Mouse (Mus musculus) thymus, postnatal 10 days (tissue): ENCODE data around the gene Tmed10.
A peak's percentile ranks its signal among the peaks of the same experiment; 100 is the strongest.

Experiments
- DNase-seq, 2 experiments: peaks; one replicate each; pipeline ENCODE4 v3.0.0; 2021; ENCODE audit warnings: low spot score in 2 of 2

The Tmed10 gene

DNA sequence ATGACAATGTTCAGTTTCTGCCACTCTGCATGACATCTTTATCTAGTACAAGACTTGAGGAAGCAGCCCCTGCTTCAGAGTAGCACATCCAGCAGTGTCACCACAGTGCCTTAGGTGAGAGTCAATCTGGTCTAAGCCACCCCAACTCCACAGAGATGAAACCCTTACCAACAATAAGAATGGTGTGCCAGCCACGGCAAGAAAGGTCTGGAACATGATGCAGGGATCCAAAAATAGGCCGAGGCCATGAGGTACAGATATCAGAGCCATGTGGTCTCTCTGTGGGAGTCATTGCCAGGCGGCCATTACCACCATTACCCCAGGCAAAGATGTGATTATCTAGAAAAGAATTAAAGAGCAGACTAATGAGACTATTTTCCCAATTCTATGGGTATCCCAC lies 66.0 kb downstream of the Tmed10 start:
- DNase-seq, result no peak

DNA sequence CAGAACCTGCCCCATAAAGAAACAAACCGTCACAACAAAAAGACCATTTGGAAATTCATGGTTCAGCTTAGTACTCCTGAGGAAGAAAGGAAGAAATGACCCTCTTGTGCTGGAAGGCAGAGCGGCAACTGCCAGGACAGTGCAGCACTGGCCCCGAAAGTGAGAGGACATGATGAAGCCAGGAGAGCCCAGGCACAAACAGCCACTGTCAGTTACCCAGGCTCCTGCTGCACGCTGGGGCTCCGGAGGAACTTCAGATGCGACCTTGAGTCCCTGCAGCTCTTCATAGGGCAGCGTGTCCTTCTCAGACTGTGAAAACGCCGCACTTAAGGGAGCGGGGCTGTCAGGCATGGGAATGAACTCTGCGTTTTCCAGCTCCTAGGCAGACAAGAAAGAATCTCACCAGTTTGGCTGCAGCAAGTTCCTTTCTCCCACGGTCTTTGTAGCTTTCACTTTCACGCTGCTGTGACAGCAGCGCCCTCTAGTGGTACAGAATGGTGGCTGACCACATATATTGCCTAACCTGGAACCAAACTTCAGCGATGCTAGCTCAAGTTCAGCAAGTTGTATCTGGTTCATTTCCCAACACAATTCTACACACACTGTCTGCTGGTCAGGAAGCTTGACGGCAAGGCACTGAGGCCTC lies 69.3 kb downstream of the Tmed10 start:
- peak; percentile 56 to 83 for DNase-seq

DNA sequence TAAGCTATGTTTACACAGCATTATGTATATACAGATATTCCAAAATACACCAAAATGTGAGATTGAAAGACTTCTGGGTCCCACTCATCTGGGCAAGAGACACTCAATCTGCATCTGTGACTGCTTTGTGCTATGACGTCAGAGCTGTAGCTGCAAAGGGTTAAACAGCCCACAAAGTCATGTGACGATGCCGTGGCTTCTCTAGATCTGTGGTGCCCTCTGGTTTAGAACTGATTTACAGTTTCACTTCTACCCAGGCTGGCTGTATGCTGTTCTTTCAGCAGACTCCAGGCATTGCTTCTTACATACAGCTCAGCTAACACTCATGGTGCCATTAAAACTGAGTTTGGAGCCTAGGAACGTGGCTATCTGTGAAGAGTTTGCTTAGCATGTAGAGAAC lies 69.9 kb downstream of the Tmed10 start:
- DNase-seq, result peak in 1 of 2 experiments; percentile 14

DNA sequence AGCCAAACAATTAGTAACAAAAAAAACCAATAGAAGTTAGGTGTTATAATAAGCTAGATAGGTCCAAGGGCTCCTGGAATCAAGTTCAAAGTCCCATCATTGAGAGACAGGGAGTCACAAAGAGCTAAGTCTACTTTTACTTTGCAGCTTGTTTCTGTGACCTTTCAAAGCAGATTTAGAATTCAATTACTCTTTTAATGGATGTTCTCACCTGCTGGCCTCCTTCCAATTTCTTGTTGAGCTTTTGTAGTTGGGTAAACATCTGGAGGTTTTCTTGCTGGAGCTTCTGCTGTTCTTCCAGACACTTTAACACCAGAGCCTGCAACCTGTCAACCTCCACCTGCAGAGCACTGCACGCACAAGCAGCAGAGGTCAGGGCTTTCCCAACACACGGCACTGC lies 71.4 kb downstream of the Tmed10 start:
- no peak for DNase-seq

DNA sequence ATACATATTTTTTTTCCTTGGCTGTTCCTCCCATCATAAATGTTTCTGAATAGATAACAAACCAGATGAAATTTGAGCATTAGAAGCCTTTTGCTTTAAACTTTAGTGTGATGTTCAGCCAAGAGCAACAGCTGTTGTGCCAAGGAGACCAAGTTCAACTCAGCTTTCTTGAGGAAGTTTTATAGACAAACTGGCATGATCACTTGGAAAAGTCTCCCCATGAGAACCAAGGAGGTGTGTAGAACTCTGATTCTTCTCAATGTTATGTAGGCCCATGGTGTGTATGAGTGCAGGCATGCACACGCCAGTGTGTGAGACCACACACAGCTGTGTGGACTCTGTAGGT lies 75.8 kb downstream of the Tmed10 start:
- DNase-seq, result no peak

DNA sequence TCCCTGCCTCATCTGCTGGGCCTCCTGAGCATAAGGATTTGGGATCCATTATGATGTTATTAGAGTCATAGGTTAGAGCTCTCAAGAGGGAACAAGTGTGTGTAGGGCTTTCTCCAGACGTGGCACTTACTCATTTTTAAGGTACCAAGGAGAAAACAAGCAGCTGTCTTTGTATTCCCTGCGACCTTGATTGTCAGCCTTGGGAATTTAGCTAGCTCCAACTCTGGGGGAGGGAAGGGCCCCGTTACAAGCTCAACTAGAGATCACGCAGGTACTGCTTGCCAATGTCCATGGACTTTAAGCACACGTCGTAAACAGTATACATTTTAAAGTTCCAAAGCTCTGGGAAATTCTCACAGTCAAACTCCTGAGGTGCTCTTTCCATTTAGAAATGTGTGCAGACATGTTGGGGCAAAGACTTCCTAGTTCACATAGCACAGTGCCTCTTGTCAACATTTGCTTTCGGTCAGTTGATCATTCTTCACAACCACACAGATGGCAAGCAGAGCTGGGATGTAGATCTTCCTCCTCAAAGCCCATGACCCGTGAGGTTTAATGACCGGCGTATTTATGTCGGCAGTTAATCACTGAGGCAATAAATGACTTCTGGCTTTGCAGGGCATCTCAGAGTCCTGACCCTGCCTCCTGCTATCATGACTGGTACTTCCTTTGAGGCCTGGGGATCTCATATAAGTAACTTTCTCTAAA lies 76.4 kb downstream of the Tmed10 start:
- no peak for DNase-seq

DNA sequence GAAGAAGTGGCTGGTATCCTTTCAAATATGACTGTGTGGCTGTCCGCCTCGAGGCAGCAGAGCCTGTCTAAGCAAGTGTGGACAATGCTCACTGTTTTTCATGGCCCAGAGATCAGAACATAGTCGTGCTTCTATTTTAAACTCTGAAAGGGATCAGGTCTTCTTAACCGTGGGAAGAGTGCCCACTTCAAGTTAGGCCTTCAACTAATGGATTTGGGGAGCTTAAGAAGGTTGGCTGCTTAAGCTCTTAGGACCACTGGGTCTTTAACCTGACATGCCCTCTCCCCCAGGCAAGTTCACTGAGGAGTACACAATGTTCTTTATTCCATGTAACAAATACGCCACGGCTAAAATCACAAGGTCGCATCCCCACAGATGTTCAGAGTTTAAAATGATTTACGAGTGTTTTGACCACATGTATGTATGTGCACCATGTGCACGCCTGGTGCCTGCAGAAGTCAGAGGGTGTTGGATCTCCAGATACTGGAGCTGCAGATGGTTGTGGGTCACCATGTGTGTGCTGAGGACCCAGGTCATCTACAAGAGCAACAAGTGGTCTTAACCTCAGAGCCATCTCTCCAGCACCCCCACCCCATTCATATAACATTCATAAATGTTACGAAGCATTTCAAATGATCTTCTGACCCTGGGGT lies 77.2 kb downstream of the Tmed10 start:
- DNase-seq, result no peak

DNA sequence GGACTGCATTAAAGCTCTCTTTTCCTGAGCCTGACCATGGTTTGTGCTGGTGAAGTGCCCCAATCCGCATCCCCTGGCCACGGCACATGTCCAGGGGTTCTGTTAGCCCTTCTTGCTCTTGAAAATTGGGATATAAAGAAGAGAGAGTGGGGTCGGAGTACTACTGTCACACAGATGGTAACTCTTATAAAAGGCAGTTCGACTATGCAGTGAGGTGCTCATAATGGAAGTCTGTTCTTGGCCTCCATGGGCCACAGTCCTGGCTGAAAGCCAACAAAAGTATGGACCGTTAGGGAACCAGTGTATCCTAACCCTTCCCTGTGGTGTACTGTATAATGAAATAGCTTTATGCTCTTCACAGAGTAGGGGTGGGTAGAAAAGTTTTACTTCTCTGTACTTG lies 77.7 kb downstream of the Tmed10 start:
- no peak for DNase-seq

DNA sequence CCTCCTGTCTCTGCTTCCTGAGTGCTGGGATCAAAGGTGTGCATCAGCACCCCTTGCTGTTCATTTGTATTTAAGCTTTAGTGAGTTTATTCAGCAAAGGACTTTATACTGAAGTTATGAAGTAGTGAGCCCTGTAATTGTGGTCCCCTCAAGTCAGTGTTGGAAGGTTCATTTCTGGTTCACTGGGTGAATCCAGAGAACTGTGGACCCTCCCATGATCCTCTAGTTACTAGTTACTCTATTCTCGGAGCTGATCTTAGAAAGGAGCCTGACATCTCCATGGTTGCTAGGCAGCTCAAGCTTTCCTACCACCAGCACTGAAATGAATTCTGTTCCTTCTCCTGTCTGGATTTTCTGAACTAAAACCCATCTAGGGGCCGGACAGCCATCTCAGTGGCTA lies 79.1 kb downstream of the Tmed10 start:
- no peak for DNase-seq

DNA sequence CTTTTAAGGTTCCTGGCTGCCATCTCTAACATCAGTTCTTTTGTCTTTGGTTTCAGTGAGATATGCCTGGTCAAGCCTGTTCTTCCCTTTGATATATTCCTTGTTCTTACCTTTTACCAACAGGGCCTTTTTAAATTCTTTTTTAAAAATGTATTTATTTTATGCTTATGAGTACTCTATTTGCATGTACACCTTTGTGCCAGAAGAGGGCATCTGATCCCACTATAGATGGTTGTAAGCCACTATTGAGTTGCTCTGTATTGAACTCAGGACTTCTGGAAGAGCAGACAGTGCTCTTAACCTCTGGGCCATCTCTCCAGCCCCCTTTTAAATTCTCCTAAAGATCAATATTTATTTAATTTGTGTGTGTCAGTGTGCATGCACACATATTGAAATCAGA lies 81.7 kb downstream of the Tmed10 start:
- no peak for DNase-seq

DNA sequence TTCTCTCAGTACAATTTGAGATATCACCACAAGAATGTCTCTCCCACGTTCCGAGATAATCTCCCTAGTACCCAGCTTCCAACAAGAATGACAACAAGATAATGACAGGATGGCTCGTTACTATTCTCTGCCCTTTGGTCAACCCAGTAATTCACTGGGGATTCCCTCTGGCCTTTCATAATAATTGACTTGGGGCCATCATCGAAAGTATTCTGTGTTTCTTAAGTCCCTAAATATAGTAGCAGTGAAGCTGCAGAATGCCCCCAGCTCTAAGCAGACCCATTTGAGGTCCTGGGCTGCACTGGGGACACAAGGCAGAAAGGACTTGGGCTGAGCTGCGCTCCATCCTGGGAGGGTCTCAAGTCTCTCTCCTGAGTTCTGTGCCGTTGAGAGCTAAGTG lies 82.4 kb downstream of the Tmed10 start:
- no peak for DNase-seq

DNA sequence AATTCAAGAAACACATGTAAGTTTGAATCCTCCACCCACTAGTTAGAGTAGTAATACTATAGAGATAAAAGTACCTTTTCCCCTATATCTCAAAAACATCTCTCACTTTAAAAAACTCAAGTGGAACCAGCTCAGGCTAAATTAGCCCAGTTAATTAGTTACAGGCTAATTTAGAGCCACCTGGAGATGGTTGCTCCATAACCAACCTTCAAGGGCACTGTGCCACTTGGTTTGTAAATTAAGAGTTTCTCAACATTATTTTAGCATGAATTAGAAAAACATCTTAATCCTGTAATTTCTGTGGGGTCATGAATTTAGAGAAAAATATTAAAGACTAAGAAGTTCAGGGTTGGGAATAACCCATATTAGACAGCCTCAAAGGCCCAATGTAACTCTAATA lies 83.1 kb downstream of the Tmed10 start:
- DNase-seq, result no peak

DNA sequence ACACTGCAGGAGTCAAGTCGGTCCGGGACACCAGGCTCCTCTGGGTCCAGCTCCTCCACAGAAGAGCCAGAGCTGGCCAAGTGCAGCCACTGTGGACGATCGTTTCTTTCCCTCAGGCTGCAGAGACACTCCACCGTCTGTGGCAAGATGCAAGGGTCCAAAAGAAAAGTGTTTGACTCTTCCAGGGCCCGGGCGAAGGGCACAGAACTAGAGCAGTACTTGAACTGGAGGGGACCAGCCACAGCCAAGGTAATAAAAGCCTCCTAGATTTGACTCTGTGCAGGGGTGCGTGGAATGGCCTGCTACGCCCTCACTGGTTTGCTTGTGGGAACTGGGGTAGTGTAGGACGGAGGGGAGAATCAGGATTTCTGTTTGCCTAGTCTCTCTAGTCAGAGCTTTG lies 84.0 kb downstream of the Tmed10 start:
- no peak for DNase-seq
